In genomic region chr5:138857010-138857617, GRCm38 (mm10) we compare ENCODE assay signal across 8 mouse cellular contexts. TPM values are rescaled to one million over a fixed set of nuclear protein-coding genes. Genes with fewer than 3 reads are reported as not detected.
DNase-seq lines count a peak whose midpoint lies in the region; ATAC-seq lines count a peak whose summit lies in the region.
"Had no signal": no experiment of that assay in that cellular context is flagged by ENCODE, and none has a peak within 500 bp of the region (broad histone marks: within the 10 kb centered on the region; RNA-seq: fewer than 3 reads in every experiment).

No protein-coding gene starts in this region.

- 32% methylated on average over 9 of the region's 9 CpGs for WGBS in midbrain, embryonic 13.5 days

- H3K4me2 ChIP-seq in midbrain, embryonic 13.5 days (replicated peaks), result no peak overlapping the region

- no peaks in the 10 kb centered on the region for H3K4me1 ChIP-seq in midbrain, embryonic 13.5 days (replicated peaks)

- intact Hi-C loops in left cerebral cortex, postnatal 4 days (cut with DNase I), result loop anchor here (5.0 kb wide), 1 partner anchor 135 kb away; no protein-coding TSS in a partner anchor

- no peak overlapping the region for H3K9ac ChIP-seq in midbrain, embryonic 13.5 days (replicated peaks)

- H3K4me3 ChIP-seq in midbrain, embryonic 13.5 days (replicated peaks), result no peak overlapping the region

- H3K27me3 ChIP-seq in midbrain, embryonic 13.5 days, result no peaks in the 10 kb centered on the region
- no peaks in the 10 kb centered on the region for H3K27me3 ChIP-seq in splenic B cell, adult 2 months (ENCODE audit: control insufficient read depth, insufficient read depth, low read length, poor library complexity, severe bottlenecking)

- peak; percentile 65 for DNase-seq in adrenal gland, adult 8-10 months
- peak; percentile 41 for DNase-seq in gastrocnemius, postnatal 25 days
- DNase-seq in kidney, adult 18-20 months, result peak; percentile 92
- peak; percentile 86 for DNase-seq in left cerebral cortex, postnatal 4 days
- DNase-seq in splenic B cell, adult 2 months (ENCODE audit: low read depth, low spot score), result peak; percentile 36

- peak; percentile 56; the same call in 1 of the 2 replicates for ATAC-seq in common myeloid progenitor, adult 5-6 weeks (replicated peaks; ENCODE audit: low read depth, poor library complexity, severe bottlenecking)
- peak; percentile 69; the same call in 1 of the 2 replicates for ATAC-seq in midbrain, embryonic 13.5 days

- no peaks in the 10 kb centered on the region for H3K9me3 ChIP-seq in midbrain, embryonic 13.5 days

- H3K27ac ChIP-seq in midbrain, embryonic 13.5 days, result no peak overlapping the region

- H3K36me3 ChIP-seq in midbrain, embryonic 13.5 days, result no peaks in the 10 kb centered on the region
- no peaks in the 10 kb centered on the region for H3K36me3 ChIP-seq in splenic B cell, adult 2 months (ENCODE audit: control insufficient read depth, insufficient read depth, low read length, poor library complexity, severe bottlenecking)

RNA-seq across cellular contexts. Expression of gene Gm5294, which starts 37.2 kb away (rescaled TPM):
- total RNA-seq in adrenal gland, adult 8-10 months (2022), result not detected
- total RNA-seq in common myeloid progenitor, adult 5-6 weeks (2017), result not detected in 2 replicates
- total RNA-seq in gastrocnemius, postnatal 25 days (2021), result not detected
- not detected for total RNA-seq in left cerebral cortex, postnatal 4 days (2021)
- not detected in 2 replicates for polyA plus RNA-seq in midbrain, embryonic 13.5 days (2015; fragmentation: Nextera tagmentation; extraction: Ambion mirVana)
- total RNA-seq: neutrophil, adult 5-6 weeks had no signal

Comparison
In these comparisons a context has a peak if more than half of its experiments do, and no peak if none do; other contexts are left out.
1. DNase-seq: peak in every context shown above with its lines; median percentile 92 in kidney, adult 18-20 months; 86 in left cerebral cortex, postnatal 4 days; 65 in adrenal gland, adult 8-10 months; 41 in gastrocnemius, postnatal 25 days; 36 in splenic B cell, adult 2 months.